Mouse (Mus musculus) kidney, embryonic 15.5 days (tissue): ENCODE results near the gene Cap2. TPM values are rescaled to one million over a fixed set of nuclear protein-coding genes. Genes with fewer than 3 reads are reported as not detected.

ENCODE experiments used
- ATAC-seq: fragments of 200-750 bp; cut with Nextera tagmentation; replicated peaks from 2 replicates; pipeline ENCODE4 v1.8.0; 2017; ENCODE audit warnings: moderate TSS enrichment; ENCODE audit not compliant: low FRiP score
- H3K27ac ChIP-seq: fragments of 300-500 bp; sonication (generic); 2 replicates; pipeline ENCODE4 v1.5.1; 2015; ENCODE audit warnings: mild to moderate bottlenecking, inconsistent platforms
- H3K27me3 ChIP-seq: fragments of 300-500 bp; sonication (generic); 2 replicates; pipeline ENCODE4 v1.6.1; 2015; ENCODE audit warnings: inconsistent platforms
- H3K36me3 ChIP-seq: fragments of 300-500 bp; sonication (generic); 2 replicates; pipeline ENCODE4 v1.6.1; 2015; ENCODE audit warnings: inconsistent platforms
- H3K4me1 ChIP-seq: fragments of 300-500 bp; sonication (generic); 2 replicates; pipeline ENCODE4 v1.6.1; 2015; ENCODE audit warnings: inconsistent platforms
- H3K4me2 ChIP-seq: fragments of 300-500 bp; sonication (generic); 2 replicates; pipeline ENCODE4 v1.6.1; 2015; ENCODE audit warnings: moderate library complexity, mild to moderate bottlenecking, inconsistent platforms
- H3K4me3 ChIP-seq: fragments of 300-500 bp; sonication (generic); replicated peaks from 2 replicates; pipeline ENCODE4 v1.5.1; 2015; ENCODE audit warnings: mild to moderate bottlenecking, inconsistent platforms
- H3K9ac ChIP-seq: fragments of 300-500 bp; sonication (generic); 2 replicates; pipeline ENCODE4 v1.6.1; 2015; ENCODE audit warnings: mild to moderate bottlenecking, inconsistent platforms
- H3K9me3 ChIP-seq: fragments of 300-500 bp; sonication (generic); replicated peaks from 2 replicates; pipeline ENCODE4 v1.6.1; 2016; ENCODE audit warnings: inconsistent platforms
- WGBS: fragments of 180-500 bp; shearing (Covaris S2); methylation state at CpG from one replicate; pipeline ENCODE4 v1.1.7; 2015; ENCODE audit warnings: mixed read lengths; 5-methylcytosine and 5-hydroxymethylcytosine counted together
- polyA plus RNA-seq: library from polyadenylated mRNA; unstranded; fragments of >200 nt; fragmentation: Nextera tagmentation; extraction: Ambion mirVana; gene quantifications from 2 replicates; pipeline ENCODE4 v1.2.1, GENCODE M21; 2015

The Cap2 gene
- polyA plus RNA-seq, result 10.0 and 10.3 TPM in 2 replicates

- H3K4me1 ChIP-seq, result peaks cover 13% of the 10 kb centered on the region
- peak within 1 kb of the TSS; percentile 92 for H3K4me2 ChIP-seq
- no peaks in the 10 kb centered on the region for H3K36me3 ChIP-seq
- H3K4me3 ChIP-seq, result peak within 1 kb of the TSS; percentile 58
- H3K27me3 ChIP-seq, result no peaks in the 10 kb centered on the region; the same call in 1 of the 2 replicates
- WGBS, result 1% methylated on average over 39 of the region's 42 CpGs
- H3K9me3 ChIP-seq, result no peaks in the 10 kb centered on the region
- ATAC-seq, result peak; percentile 90
- peak within 1 kb of the TSS; percentile 48 for H3K9ac ChIP-seq
- H3K27ac ChIP-seq, result peak within 1 kb of the TSS; percentile 41; the same call in 1 of the 2 replicates
These were observed at the start of gene Cap2 for GRCm38 (mm10) chr13:46501800-46502389. Cap2 (plus strand) TSS chr13:46501848.

- no peak for ATAC-seq
- Histone ChIP-seq H3K4me1 (no peaks in the 10 kb centered on the region), H3K4me3 (no peak overlapping the region), H3K4me2 (no peak overlapping the region), H3K9me3 (no peaks in the 10 kb centered on the region), H3K9ac (no peak overlapping the region), H3K27me3 (no peaks in the 10 kb centered on the region), H3K27ac (no peak overlapping the region), H3K36me3 (no peaks in the 10 kb centered on the region)
- WGBS, result 69% methylated on average over 10 of the region's 10 CpGs
These were observed 42.1 kb upstream of the Cap2 start for GRCm38 (mm10) chr13:46459546-46459945.

GRCm38 (mm10) chr13:46462280-46462679, 39.4 kb upstream of the Cap2 start:
- Histone ChIP-seq H3K9me3 (no peaks in the 10 kb centered on the region), H3K27me3 (no peaks in the 10 kb centered on the region), H3K9ac (no peak overlapping the region), H3K27ac (no peak overlapping the region), H3K4me3 (no peak overlapping the region), H3K4me2 (no peak overlapping the region), H3K4me1 (no peaks in the 10 kb centered on the region), H3K36me3 (no peaks in the 10 kb centered on the region)
- 91% methylated on average over 4 of the region's 4 CpGs for WGBS
- ATAC-seq, result no peak

GRCm38 (mm10) chr13:46463764-46464163, 37.9 kb upstream of the Cap2 start:
- no peaks in the 10 kb centered on the region for H3K4me1 ChIP-seq
- no peak overlapping the region for H3K9ac ChIP-seq
- WGBS, result 58% methylated on average over 3 of the region's 3 CpGs
- H3K27me3 ChIP-seq, result no peaks in the 10 kb centered on the region
- H3K36me3 ChIP-seq, result no peaks in the 10 kb centered on the region
- no peak overlapping the region for H3K27ac ChIP-seq
- no peaks in the 10 kb centered on the region for H3K9me3 ChIP-seq
- ATAC-seq, result no peak
- H3K4me3 ChIP-seq, result no peak overlapping the region
- H3K4me2 ChIP-seq, result no peak overlapping the region

- Histone ChIP-seq H3K9me3 (no peaks in the 10 kb centered on the region), H3K4me2 (no peak overlapping the region), H3K27me3 (no peaks in the 10 kb centered on the region), H3K9ac (no peak overlapping the region), H3K36me3 (no peaks in the 10 kb centered on the region), H3K4me1 (no peaks in the 10 kb centered on the region), H3K27ac (no peak overlapping the region), H3K4me3 (no peak overlapping the region)
- 53% methylated on average over 8 of the region's 8 CpGs for WGBS
- ATAC-seq, result no peak
These were observed 33.4 kb upstream of the Cap2 start for GRCm38 (mm10) chr13:46468251-46468650.

- no peak for ATAC-seq
- no peak overlapping the region for H3K27ac ChIP-seq
- no peaks in the 10 kb centered on the region for H3K27me3 ChIP-seq
- H3K4me3 ChIP-seq, result no peak overlapping the region
- no peaks in the 10 kb centered on the region for H3K4me1 ChIP-seq
- H3K36me3 ChIP-seq, result no peaks in the 10 kb centered on the region
- 96% methylated on average over 2 of the region's 2 CpGs for WGBS
- no peaks in the 10 kb centered on the region for H3K9me3 ChIP-seq
- H3K4me2 ChIP-seq, result no peak overlapping the region
- H3K9ac ChIP-seq, result no peak overlapping the region
These were observed 32.1 kb upstream of the Cap2 start for GRCm38 (mm10) chr13:46469536-46469935.

GRCm38 (mm10) chr13:46481271-46481670, 20.4 kb upstream of the Cap2 start:
- Histone ChIP-seq H3K4me3 (no peak overlapping the region), H3K4me1 (no peaks in the 10 kb centered on the region), H3K9ac (no peak overlapping the region), H3K36me3 (no peaks in the 10 kb centered on the region), H3K9me3 (no peaks in the 10 kb centered on the region), H3K27me3 (no peaks in the 10 kb centered on the region), H3K27ac (no peak overlapping the region), H3K4me2 (no peak overlapping the region)
- ATAC-seq, result no peak
- WGBS, result 76% methylated on average over 3 of the region's 3 CpGs

GRCm38 (mm10) chr13:46485605-46486004, 16.0 kb upstream of the Cap2 start:
- Histone ChIP-seq H3K36me3 (no peaks in the 10 kb centered on the region), H3K9ac (no peak overlapping the region), H3K4me3 (no peak overlapping the region), H3K4me2 (no peak overlapping the region), H3K4me1 (no peaks in the 10 kb centered on the region), H3K27me3 (no peaks in the 10 kb centered on the region), H3K9me3 (no peaks in the 10 kb centered on the region), H3K27ac (no peak overlapping the region)
- no peak for ATAC-seq
- WGBS, result 77% methylated on average over 3 of the region's 3 CpGs

GRCm38 (mm10) chr13:46488166-46488565, 13.5 kb upstream of the Cap2 start:
- Histone ChIP-seq H3K27ac (no peak overlapping the region), H3K4me2 (no peak overlapping the region), H3K4me1 (0 out of 2 replicates have a peak, but pooled peaks cover 2% of the 10 kb centered on the region), H3K36me3 (no peaks in the 10 kb centered on the region), H3K27me3 (no peaks in the 10 kb centered on the region), H3K9ac (no peak overlapping the region), H3K4me3 (no peak overlapping the region), H3K9me3 (no peaks in the 10 kb centered on the region)
- 80% methylated on average over 4 of the region's 4 CpGs for WGBS
- no peak for ATAC-seq

- WGBS, result 21% methylated on average over 4 of the region's 4 CpGs
- Histone ChIP-seq H3K4me1 (0 out of 2 replicates have a peak, but pooled peaks cover 2% of the 10 kb centered on the region), H3K9ac (no peak overlapping the region), H3K9me3 (no peaks in the 10 kb centered on the region), H3K27me3 (no peaks in the 10 kb centered on the region), H3K36me3 (no peaks in the 10 kb centered on the region), H3K27ac (no peak overlapping the region), H3K4me3 (no peak overlapping the region), H3K4me2 (no peak overlapping the region)
- ATAC-seq, result no peak
These were observed 11.0 kb upstream of the Cap2 start for GRCm38 (mm10) chr13:46490644-46491043.

- no peaks in the 10 kb centered on the region for H3K36me3 ChIP-seq
- no peaks in the 10 kb centered on the region; the same call in 1 of the 2 replicates for H3K27me3 ChIP-seq
- no peaks in the 10 kb centered on the region for H3K9me3 ChIP-seq
- peak overlapping the region; percentile 41; the same call in 1 of the 2 replicates for H3K27ac ChIP-seq
- peak overlapping the region; percentile 58 for H3K4me3 ChIP-seq
- peak; percentile 82 for ATAC-seq
- peak overlapping the region; percentile 48 for H3K9ac ChIP-seq
- peak overlapping the region; percentile 92 for H3K4me2 ChIP-seq
- 8% methylated on average over 20 of the region's 20 CpGs for WGBS
- peaks cover 13% of the 10 kb centered on the region for H3K4me1 ChIP-seq
These were observed 793 bp downstream of the Cap2 start for GRCm38 (mm10) chr13:46502390-46502891.

GRCm38 (mm10) chr13:46507944-46508343, 6.3 kb downstream of the Cap2 start:
- H3K36me3 ChIP-seq, result no peaks in the 10 kb centered on the region
- no peak overlapping the region for H3K4me2 ChIP-seq
- no peak overlapping the region for H3K4me3 ChIP-seq
- ATAC-seq, result no peak
- 42% methylated on average over 7 of the region's 7 CpGs for WGBS
- no peak overlapping the region for H3K9ac ChIP-seq
- H3K4me1 ChIP-seq, result no peaks in the 10 kb centered on the region
- H3K27me3 ChIP-seq, result no peaks in the 10 kb centered on the region; the same call in 1 of the 2 replicates
- H3K27ac ChIP-seq, result no peak overlapping the region
- no peaks in the 10 kb centered on the region for H3K9me3 ChIP-seq

- H3K4me3 ChIP-seq, result no peak overlapping the region
- 86% methylated on average over 4 of the region's 4 CpGs for WGBS
- no peak for ATAC-seq
- H3K27ac ChIP-seq, result no peak overlapping the region
- H3K4me2 ChIP-seq, result no peak overlapping the region
- no peaks in the 10 kb centered on the region for H3K27me3 ChIP-seq
- no peaks in the 10 kb centered on the region for H3K36me3 ChIP-seq
- H3K9ac ChIP-seq, result no peak overlapping the region
- H3K9me3 ChIP-seq, result no peaks in the 10 kb centered on the region
- H3K4me1 ChIP-seq, result no peaks in the 10 kb centered on the region
These were observed 7.2 kb downstream of the Cap2 start for GRCm38 (mm10) chr13:46508823-46509222.
